Mouse (Mus musculus): ENCODE data around the gene Pwp1.
"Not testable (repeated sequence)": the region's sequence is repeated elsewhere in the genome, so short reads cannot be mapped to it uniquely, and the experiment has no call there.

The Pwp1 gene

DNA sequence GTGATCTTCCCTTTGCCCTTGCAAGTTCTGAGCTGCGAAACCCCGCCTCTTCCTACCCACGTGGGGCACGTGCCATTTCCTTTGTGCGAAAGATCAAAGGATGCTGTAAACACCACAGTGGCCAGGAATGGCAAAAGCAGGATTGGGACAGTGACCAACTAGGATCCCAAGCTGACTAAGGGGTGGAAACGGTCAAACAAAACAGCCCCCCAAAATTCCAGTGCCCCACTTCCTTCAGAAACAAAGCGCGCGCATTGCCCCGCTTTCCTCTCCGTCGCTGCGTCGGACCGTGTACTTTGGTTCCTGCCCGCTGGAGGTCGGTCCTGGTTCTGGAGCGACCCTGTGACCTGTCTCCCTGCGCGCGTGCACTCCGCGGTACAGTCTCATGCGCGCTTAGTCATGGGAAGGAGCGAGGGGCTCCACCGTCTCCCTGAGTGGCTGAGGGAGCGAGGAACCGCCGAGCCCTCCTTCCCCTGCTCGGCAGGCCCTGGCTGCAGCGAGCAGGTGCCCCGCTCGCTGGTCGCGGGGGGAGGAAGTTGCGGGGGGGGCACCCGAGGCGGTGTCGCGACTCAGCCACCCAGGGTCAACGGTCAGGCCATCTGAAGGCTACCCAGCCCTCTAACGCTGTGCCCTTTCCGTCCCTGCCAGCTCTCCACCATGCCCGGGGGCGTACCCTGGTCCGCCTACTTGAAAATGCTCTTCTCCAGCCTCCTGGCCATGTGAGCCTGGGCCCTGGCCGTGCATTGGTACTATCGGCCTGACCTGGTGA is at the start of gene Pwp1:
TSS of gene Pwp1 (plus strand) at position 410 of the 769 bp plus-strand sequence.
- peak; percentile 22 to 25 for DNase-seq (ENCODE audit: low spot score in 2 of 2)

DNA sequence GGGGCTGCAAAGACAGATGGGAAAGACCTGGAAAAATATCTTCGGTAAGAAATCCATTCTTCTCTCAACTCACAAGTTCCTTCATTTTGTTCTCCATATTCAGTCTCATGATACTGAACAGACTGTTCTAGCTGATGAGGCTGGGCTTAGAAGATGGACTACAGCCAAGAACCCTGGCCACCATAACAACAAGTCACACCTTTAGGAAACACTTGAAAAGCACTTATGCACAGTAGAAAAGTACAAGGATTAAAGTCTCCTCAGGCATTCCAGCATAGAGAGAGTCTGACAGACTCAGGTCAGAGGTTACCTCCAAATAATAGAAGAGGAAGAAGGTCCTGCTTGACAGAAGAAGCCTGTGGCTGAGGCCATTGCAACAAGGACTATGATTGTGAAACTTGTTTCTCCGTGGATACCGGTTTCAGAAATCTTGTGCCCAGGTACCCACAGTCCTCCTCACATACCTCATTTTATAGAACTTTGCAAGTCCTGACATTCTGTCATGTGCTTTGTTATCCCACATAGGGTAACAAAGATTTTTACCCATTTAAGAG is 7.1 kb upstream of the Pwp1 start:
- not testable (repeated sequence) for DNase-seq (ENCODE audit: low spot score in 2 of 2)

DNA sequence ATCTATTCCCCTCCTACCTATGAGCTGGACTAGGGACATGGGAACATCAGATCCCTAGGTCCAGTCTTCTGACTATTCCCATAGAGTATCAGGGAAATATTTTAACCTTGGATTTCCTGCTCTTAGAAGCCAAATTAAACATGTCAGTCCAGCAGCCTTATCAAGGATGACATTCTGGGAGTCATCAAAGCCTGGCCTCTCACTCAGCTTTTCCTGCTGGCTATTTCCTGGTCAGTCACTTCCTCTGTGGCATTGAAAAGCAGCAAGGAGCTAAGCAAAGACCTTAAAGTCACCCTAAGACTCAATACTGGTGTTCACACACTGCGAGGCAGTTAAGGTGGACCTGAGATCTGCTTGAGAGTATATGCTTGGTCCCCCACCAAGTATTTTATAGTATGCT is 5.5 kb upstream of the Pwp1 start:
- DNase-seq (ENCODE audit: low spot score in 2 of 2), result not testable (repeated sequence)

DNA sequence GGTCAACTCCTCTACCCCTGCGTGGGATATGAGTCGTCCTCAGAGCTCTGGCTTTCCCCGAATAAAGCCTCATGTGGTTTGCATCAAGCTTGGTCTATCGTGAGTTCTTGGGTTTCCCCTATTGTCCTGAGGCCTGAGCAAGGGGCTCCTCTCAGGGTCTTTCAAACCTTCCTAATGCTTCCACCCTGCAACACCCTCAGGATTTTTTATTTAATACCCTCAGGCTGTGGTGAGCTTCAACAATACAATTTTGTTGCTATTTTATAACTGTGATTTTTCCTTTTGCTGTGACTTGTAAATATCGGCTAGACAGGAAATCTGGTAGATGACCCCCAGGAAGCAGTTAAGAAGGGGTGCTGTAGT is 591 bp upstream of the Pwp1 start:
- not testable (repeated sequence) for DNase-seq (ENCODE audit: low spot score in 2 of 2)

DNA sequence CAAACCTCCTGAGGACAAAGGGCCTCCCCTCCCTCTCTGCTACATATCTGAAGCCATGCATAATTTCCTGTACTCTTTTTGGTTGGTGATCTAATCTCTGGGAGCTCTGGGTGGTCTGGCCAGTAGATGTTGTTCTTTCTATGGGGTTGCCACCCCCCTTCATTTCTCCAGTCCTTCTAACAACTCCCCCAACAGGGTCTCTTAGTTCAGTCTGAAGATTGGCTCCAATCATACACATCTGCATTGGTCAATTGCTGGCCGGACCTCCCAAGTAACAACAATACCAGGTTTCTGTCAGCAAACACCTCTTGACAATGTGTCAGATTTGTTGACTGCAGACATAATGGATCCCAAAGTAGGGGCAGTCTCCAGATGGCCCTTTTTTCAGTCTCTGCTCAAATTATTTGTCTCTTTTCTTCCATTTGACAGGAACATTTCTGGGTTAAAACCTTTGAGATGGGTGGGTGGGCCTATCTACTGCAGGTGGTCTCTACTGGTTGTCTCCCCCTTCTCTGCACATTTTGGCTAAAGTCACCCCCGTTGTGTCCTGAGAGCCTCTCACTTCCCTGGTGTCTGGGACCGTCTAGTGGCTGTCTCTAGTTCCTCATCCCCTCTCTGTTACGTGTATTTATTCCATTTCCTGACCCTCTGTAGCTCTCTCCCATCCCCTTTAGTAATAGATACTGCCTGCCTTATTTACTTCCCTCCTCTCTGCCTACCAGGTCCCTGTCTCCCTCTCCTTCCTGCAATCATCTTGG is 17.0 kb downstream of the Pwp1 start:
- no peak for DNase-seq (ENCODE audit: low spot score in 2 of 2)

DNA sequence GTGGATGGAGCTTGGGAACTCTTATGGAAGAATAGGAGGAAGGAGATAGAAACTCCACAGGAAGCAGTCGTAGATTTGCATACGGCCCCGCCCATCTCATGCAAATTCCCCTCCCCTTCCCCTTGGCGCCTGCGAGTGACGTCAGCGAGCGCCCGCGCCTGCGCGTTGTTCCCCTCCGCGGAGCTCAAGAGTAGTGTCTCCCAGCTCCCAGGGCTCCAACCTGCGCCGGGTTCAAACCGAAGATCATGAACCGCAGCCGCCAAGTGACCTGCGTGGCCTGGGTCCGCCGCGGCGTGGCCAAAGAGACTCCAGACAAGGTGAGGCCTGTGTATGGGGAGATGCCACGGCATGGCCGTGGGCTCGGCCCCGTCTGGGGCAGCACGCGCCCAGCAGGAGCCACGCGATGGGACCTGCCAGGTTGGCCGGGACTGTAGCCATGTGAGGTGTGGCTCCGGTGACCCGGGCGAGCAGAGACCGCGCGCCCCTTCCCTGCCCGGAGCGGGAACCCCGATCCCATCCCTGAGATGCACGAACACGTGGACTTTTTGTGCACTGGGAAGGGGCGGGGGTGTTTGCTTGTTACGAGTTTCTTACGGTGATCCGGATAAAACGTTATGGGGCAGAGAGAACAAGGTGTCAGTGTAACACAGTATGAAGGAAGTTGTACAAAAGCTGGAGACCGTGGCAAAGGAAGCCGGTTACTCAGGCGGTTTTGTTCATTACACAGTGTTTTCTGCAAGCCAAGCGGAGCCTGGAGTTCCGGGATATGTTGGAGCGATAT is 42.6 kb downstream of the Pwp1 start:
- DNase-seq (ENCODE audit: low spot score in 2 of 2), result peak; percentile 85 to 89

DNA sequence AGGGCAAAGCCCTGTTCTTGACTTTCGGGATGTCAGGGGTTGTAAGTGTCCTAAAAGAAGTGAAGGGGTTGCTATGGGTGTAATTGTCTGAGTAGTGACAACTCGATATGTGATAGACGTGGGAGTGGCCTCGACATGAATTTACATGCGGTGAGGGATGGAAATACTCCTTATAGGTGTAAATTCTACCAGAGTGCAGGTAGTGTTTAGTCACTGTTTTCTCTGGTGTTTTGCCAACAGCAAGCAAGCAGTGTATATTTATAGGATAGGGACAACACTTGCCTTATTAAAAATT is 43.1 kb downstream of the Pwp1 start:
- DNase-seq (ENCODE audit: low spot score in 2 of 2), result no peak

DNA sequence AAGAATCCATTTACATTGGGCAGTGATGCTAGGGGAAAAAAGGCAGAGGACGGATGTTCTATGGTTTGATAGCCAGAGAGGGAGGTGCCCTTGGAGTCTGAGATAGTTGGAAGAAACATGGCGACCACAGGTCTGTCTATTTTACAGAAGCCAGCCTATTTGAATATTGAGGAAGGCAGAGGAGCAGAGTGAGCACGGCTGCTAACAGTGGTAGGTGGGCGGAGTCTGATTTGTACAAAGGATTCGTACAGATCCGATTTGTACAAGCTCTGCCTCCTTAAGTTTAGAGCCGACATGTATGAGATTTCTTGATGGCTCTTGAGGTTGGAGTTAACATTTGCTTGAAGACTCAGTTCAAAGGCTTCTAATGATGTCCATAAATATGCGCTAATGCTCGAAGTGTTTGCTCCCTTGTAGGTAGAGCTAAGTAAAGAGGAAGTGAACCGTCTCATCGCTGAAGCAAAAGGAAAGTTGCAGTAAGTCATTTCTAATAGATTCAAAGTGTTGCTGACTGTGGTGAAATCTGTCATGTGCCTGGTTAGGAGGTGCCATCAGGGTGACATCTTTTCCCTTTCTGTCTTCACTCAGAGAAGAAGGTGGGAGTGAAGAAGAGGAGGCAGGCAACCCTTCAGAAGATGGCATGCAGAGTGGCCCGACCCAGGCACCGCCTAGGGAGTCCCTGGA is 44.7 kb downstream of the Pwp1 start:
- no peak for DNase-seq (ENCODE audit: low spot score in 2 of 2)

DNA sequence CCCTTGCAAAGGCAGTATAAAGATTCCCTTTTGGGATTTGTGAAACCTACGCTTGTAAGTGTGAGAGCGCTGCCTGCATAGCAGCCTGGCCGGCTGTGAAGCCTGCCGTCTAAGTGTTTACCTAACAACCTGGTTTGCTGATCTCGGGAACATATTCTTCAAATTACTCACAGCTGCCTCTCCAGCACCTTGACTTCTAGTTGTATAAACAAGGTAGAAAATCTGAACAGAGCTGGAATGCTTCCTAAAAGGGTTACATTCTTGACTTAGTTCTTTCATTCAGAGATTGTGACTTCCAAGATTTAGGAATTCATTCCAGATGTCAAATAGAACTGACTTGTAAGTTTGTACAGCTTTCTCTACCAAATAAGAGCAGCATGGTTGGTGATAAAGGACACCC is 46.5 kb downstream of the Pwp1 start:
- no peak for DNase-seq (ENCODE audit: low spot score in 2 of 2)

DNA sequence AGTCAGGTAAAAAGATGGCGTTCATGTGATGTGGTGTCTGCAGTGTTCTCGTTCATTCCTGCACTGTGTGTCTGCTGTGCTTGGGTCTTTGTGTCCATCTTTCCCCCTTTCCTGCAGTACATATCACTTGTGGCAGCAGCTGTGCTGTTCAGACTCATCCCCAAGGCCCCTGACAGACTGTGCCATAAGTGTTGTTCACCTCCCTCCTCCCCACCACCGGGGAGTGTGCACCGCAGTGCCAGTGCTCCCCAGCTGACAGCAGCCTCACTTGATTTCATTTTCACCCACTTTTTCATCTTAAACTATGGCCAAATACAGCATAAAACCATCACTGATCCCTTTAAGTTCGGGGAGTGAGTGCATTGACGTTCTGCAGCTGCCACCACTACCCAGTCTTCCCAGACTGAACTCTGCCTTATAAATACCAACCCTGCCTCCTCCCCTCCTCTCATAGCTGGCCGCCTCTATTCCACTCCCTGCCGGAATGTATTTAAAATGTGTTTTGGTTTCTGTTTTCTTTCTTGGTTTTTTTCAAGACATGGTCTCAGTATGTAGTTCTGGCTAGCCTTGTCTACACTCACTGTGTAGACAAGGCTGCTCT is 50.7 kb downstream of the Pwp1 start:
- DNase-seq (ENCODE audit: low spot score in 2 of 2), result no peak

DNA sequence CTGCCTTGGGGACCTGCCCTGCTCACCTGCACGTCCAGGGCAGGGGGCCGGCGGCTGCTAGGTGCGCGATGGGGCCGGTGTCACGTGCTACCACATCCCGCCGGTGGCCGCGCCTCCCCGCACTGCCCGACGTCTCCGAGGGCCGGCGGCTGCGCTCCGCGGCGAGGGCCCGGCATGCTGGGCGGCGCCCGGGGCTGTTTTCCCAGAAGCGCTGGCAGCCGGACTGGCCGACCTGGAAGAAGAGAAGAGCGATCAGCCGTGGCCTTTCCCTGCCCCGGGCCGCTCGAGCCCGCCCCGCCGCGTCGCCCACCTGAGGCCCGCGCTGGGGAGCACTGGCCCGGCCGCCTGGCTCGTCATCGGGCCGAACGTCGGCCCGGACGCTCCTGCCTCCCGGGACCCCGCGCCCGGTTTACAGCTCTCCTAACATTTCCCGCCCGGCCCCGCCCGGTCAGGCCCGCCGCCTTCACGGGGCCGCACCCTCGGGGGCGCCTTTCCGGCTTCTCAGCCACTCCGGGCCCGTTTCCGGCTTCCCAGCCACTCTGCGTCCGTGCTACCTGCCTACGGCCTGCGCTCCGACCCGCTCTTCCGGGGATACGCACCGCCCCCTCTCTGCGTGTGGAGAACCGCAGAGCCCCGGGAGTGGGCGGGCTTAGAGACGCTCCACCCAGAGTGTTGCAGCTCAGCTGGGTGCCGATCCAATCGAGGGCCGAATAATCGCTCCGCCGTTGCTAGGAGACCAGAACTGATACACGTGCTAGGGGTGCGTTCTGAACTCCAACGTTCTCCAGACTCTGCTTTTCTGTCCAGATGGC is 87.4 kb downstream of the Pwp1 start, which contains the start of gene Prdm4:
TSS of gene Prdm4 (minus strand) at position 645 of the 812 bp plus-strand sequence.
- DNase-seq (ENCODE audit: low spot score in 2 of 2), result peak; percentile 92 to 95

DNA sequence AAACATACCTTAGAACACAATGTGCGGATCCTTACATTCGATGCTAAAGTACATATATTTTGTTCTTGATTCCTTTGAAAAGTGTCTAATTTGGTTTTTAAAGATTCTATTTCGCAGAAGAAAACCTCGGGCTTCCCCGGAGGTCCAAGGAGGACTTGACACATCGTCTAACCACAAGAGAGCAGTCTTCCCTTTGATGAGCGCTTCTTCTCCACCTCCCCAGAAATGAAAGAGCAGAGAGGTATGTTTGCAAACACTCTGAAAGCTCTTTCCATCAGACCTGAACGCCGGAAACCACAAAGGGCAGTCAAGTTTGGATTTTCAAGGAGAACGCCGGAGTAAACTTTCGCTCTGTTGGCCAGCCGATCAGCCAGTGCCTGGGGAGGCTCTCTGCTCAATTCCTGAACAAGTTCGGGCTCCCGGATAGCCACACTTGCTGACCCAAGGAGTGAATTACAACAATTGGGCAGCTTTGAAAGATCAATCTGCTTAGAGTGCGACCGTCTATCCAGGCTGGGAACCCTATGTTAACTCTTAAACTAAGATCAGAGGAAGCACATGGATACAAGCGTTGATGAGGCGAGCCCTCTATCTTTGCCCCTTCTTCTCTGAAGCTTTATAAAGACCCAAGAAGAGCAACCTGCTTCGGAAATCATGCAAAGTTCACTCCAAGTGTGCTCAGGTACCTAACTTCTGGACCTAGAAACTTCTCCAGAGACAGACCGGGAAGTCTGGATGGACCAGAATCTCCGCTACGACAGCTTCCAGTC is 98.6 kb downstream of the Pwp1 start, which contains the start of gene Ascl4:
TSS of gene Ascl4 (plus strand) at position 6 of the 770 bp plus-strand sequence.
- peak in 1 of 2 experiments; percentile 5 for DNase-seq (ENCODE audit: low spot score in 2 of 2)

DNA sequence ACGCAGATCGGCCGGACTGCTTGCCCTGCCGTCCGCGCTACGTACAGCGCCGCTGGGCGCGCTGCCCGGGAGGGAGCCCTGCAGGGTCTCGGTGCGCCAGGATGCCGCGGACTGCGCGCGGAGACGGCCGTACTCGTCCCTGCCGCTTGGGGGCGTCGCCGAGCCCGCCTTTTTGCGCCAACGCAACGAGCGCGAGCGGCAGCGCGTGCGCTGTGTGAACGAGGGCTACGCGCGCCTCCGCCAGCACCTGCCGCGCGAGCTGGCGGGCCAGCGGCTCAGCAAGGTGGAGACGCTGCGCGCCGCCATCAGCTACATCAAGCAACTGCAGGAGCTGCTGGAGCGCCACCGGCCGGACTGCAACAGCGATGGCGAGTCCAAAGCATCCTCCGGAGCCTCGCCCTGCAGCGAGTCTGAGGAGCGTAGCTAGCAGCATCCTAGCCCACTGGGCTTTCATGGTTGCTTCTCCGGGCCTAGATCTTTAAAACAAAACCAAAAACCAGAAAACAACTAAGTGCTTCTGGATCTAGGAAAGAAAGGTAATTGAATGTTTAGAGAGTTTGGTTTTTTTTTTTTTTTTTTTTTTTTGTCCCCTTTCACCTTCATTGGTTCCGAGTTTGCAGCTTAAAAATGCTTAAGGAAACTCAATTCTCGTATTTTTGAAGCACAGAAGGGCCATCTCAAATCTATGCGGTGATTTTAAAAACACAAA is 99.4 kb downstream of the Pwp1 start:
- DNase-seq (ENCODE audit: low spot score in 2 of 2), result peak; percentile 57 to 62

DNA sequence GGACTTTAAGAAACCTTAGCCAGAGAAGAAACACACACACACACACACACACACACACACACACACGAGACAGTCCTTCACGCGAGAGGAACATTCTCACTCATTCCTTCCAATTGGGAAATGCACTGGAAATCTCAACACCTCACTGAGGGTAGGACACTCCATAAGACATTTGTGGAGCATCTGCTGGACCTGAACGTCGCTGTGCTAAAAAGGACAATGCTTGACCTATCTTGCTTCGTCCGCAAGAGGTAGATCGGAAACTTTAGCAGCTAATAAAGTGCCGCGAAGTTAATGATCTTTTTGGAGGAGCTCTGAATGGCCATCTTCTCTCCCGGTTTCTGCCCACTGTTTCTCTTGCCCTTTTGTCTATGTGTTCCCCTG is 99.9 kb downstream of the Pwp1 start:
- DNase-seq (ENCODE audit: low spot score in 2 of 2), result no peak

DNA sequence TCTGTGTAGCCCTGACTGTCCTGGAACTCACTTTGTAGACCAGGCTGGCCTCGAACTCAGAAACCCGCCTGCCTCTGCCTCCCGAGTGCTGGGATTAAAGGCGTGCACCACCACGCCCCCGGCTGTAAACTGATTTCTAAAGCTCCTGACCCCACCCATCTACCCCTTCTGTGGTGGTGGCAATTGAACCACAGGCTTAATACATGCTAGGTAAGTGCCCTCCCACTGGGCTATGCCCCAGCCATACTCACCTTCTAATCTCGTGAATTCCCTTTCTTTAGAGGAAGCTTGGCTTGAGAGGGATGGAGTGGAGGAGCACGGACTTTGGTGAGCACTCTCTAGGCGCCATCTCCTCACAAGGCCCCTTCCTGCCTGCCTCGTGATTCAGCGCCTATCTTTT is 100.7 kb downstream of the Pwp1 start:
- DNase-seq (ENCODE audit: low spot score in 2 of 2), result no peak

DNA sequence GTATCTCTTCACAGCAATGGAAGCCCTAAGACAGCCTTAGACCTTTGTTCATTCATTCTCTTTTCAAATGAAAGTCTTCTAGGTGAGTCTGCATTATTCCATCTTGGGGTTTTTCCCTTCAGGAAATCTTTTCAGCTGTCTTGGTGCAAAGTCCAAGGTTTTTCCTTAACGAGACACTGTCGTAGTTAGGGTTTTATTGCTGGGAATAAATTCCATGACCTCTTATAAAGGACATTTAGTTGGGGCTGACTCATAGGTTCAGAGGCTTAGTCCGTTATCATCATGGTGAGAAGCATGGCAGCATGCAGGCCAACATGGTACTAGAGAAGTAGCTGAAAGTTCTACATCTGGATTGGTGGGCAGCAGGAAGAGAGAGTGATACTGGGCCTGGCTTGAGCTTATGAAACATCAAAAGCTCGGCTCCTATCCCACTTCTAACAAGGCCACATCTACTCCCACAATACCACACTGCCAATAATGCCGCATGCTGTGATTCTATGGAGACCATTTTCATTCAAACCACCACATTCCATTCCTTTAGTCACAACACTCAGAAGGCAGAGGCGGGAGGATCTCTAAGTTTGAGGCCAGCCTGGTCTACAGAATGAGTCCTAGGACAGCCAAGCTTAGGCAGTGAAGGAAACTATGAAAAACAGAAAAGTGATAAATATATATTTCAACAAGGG is 107.1 kb downstream of the Pwp1 start:
- no peak for DNase-seq (ENCODE audit: low spot score in 2 of 2)
